Mouse (Mus musculus) left cerebral cortex, postnatal 4 days (tissue): ENCODE results near the gene Fgf5. TPM values are rescaled to one million over a fixed set of nuclear protein-coding genes. Genes with fewer than 3 reads are reported as not detected.

Source experiments
- DNase-seq: peaks from one replicate; pipeline ENCODE4 v3.0.0-alpha.2; 2022
- intact Hi-C: fragments of 180-260 bp; cut with DNase I; formaldehyde crosslinking; loops from one replicate; pipeline ENCODE4 v1.15.1; 2025
- total RNA-seq, 2 experiments: library from RNA; stranded (reverse); gene quantifications; 2 replicates each; pipeline ENCODE4 v1.2.3; 2021

The Fgf5 gene
- total RNA-seq = 1 to 10 TPM; 1.3 to 1.5 TPM

GRCm38 (mm10) chr5:98253838-98254821, at the start of gene Fgf5:
Gene Fgf5 (plus strand): TSS chr5:98254184.
- intact Hi-C loops = loop anchor here (5.0 kb wide), 1 partner anchor 68 kb away; no protein-coding TSS in a partner anchor
- DNase-seq = peak; percentile 64

GRCm38 (mm10) chr5:98212501-98212900, 41.5 kb upstream of the Fgf5 start:
- DNase-seq = no peak
- intact Hi-C loops = no loop called here

GRCm38 (mm10) chr5:98221956-98222355, 32.0 kb upstream of the Fgf5 start:
- intact Hi-C loops = no loop called here
- DNase-seq = peak; percentile 85

- intact Hi-C loops = no loop called here
- no peak for DNase-seq
Measured at GRCm38 (mm10) chr5:98226710-98227109, 27.3 kb upstream of the Fgf5 start.

GRCm38 (mm10) chr5:98229456-98229855, 24.5 kb upstream of the Fgf5 start:
- DNase-seq = peak; percentile 75
- intact Hi-C loops = no loop called here

GRCm38 (mm10) chr5:98238466-98238865, 15.5 kb upstream of the Fgf5 start:
- intact Hi-C loops = no loop called here
- DNase-seq = no peak

- intact Hi-C loops = no loop called here
- DNase-seq = no peak
Measured at GRCm38 (mm10) chr5:98241322-98241829, 12.6 kb upstream of the Fgf5 start.

- DNase-seq = no peak
- intact Hi-C loops = no loop called here
Measured at GRCm38 (mm10) chr5:98245303-98245702, 8.7 kb upstream of the Fgf5 start.

GRCm38 (mm10) chr5:98245976-98246375, 8.0 kb upstream of the Fgf5 start:
- no peak for DNase-seq
- intact Hi-C loops = no loop called here

- intact Hi-C loops = no loop called here
Measured at GRCm38 (mm10) chr5:98246826-98247225, 7.2 kb upstream of the Fgf5 start.

GRCm38 (mm10) chr5:98247516-98247915, 6.5 kb upstream of the Fgf5 start:
- no peak for DNase-seq
- intact Hi-C loops = no loop called here

More at GRCm38 (mm10) chr5:98246826-98247225, 7.2 kb upstream of the Fgf5 start:
- no peak for DNase-seq

- intact Hi-C loops = loop anchor here (5.0 kb wide), 1 partner anchor 69 kb away; no protein-coding TSS in a partner anchor
- no peak for DNase-seq
Measured at GRCm38 (mm10) chr5:98253147-98253546, 837 bp upstream of the Fgf5 start.

- intact Hi-C loops = no loop called here
Measured at GRCm38 (mm10) chr5:98255176-98255575, 1.2 kb downstream of the Fgf5 start.

GRCm38 (mm10) chr5:98255760-98256490, 1.9 kb downstream of the Fgf5 start:
- intact Hi-C loops = no loop called here
- DNase-seq = peak; percentile 18

More at GRCm38 (mm10) chr5:98255176-98255575, 1.2 kb downstream of the Fgf5 start:
- DNase-seq = no peak

GRCm38 (mm10) chr5:98275318-98275818, 21.4 kb downstream of the Fgf5 start:
- intact Hi-C loops = no loop called here
- no peak for DNase-seq

GRCm38 (mm10) chr5:98281993-98282392, 28.0 kb downstream of the Fgf5 start:
- no peak for DNase-seq
- intact Hi-C loops = no loop called here

- intact Hi-C loops = no loop called here
- DNase-seq = peak; percentile 17
Measured at GRCm38 (mm10) chr5:98283696-98284478, 29.9 kb downstream of the Fgf5 start.

GRCm38 (mm10) chr5:98290642-98291041, 36.7 kb downstream of the Fgf5 start:
- intact Hi-C loops = no loop called here
- no peak for DNase-seq

GRCm38 (mm10) chr5:98292388-98293048, 38.5 kb downstream of the Fgf5 start:
- intact Hi-C loops = no loop called here

More at GRCm38 (mm10) chr5:98292388-98293048, 38.5 kb downstream of the Fgf5 start:
- DNase-seq = no peak
